Mouse (Mus musculus): Measurements from ENCODE around the gene Naa38.

The Naa38 gene

GRCm38 (mm10) chr11:69430631-69431030 lies 35.3 kb downstream of the Naa38 start:
- no peak for DNase-seq (ENCODE audit: low read depth in 1 of 2, low spot score in 2 of 2)

GRCm38 (mm10) chr11:69431829-69432639 lies 36.7 kb downstream of the Naa38 start:
- peak in 1 of 2 experiments; percentile 50 for DNase-seq (ENCODE audit: low read depth in 1 of 2, low spot score in 2 of 2)

GRCm38 (mm10) chr11:69432640-69432982 lies 37.3 kb downstream of the Naa38 start:
- no peak for DNase-seq (ENCODE audit: low read depth in 1 of 2, low spot score in 2 of 2)

GRCm38 (mm10) chr11:69433189-69433588 lies 37.9 kb downstream of the Naa38 start:
- no peak for DNase-seq (ENCODE audit: low read depth in 1 of 2, low spot score in 2 of 2)

- no peak for DNase-seq (ENCODE audit: low read depth in 1 of 2, low spot score in 2 of 2)
Observed at GRCm38 (mm10) chr11:69437291-69437690, 42.0 kb downstream of the Naa38 start.

GRCm38 (mm10) chr11:69443328-69443727 lies 48.0 kb downstream of the Naa38 start:
- DNase-seq (ENCODE audit: low read depth in 1 of 2, low spot score in 2 of 2) = no peak

Measured in monocyte, adult 2 months (primary cell).